Mouse (Mus musculus): ENCODE results near the gene Pou4f2. TPM values are rescaled to one million over a fixed set of nuclear protein-coding genes. Genes with fewer than 3 reads are reported as not detected.
A peak's percentile ranks its signal among the peaks of the same experiment; 100 is the strongest.

The Pou4f2 gene
- polyA plus RNA-seq, 1 experiment from 2014 or later, result 6.1 TPM

GRCm38 (mm10) chr8:78435624-78435960, 853 bp downstream of the Pou4f2 start:
- peak overlapping the region; percentile 44 for H3K4me3 ChIP-seq (replicated peaks; ENCODE audit: low read length)
- H3K27ac ChIP-seq, result peak overlapping the region; percentile 54
- WGBS, result 2% methylated on average over 18 of the region's 18 CpGs
- H3K9ac ChIP-seq, result peak overlapping the region; percentile 64
- ATAC-seq (ENCODE audit: low FRiP score), result no peak
- no peaks in the 10 kb centered on the region for H3K9me3 ChIP-seq (ENCODE audit: control insufficient read depth, low read length)
- peak overlapping the region; percentile 82 for H3K4me2 ChIP-seq (replicated peaks)
- DNase-seq (ENCODE audit: low spot score), result no peak
- peaks cover 92% of the 10 kb centered on the region for H3K27me3 ChIP-seq (ENCODE audit: control insufficient read depth, insufficient read depth, low read length)
- no peaks in the 10 kb centered on the region for H3K36me3 ChIP-seq (replicated peaks; ENCODE audit: control insufficient read depth, insufficient read depth)
- H3K4me1 ChIP-seq (replicated peaks; ENCODE audit: control insufficient read depth, insufficient read depth, low read length), result peaks cover 22% of the 10 kb centered on the region; the same call in 1 of the 2 replicates

DNA sequence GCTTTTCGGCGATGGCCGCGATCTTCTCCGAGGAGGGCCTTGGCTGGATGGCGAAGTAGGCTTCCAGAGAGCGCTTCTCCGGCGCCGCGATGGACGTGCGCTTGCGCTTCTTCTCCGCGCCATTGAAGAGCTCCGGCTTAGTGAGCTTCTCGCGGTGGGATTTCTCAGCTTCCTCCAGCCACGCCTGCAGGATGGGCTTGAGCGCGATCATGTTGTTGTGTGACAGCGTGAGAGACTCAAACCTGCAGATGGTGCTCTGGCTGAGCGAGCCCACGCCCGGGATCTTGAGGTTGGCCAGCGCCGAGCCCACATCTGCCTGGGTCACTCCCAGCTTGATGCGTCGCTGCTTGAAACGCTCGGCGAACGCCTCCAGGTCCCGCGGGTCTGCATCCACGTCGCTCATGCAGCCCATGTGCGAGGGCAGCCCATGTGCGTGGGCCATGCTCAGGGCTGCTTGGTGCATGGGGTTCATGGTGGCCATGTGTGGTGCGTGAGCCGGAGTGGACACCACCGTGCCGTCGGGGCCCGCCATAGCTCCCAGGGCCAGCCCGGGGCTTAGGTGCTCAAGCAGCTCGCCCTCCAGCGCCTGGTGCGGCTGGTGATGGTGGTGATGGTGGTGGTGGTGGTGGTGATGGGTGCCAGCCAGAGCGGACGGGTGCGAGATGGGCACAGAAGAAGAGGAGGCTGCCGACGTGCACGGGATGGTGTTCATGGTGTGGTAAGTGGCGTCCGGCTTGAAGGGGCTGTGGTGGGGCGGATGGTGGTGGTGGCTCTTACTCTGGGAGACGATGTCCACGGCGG, 1.4 kb downstream of the Pou4f2 start:
- no peaks in the 10 kb centered on the region for H3K36me3 ChIP-seq (replicated peaks; ENCODE audit: control insufficient read depth, insufficient read depth)
- H3K9ac ChIP-seq, result peak overlapping the region; percentile 64
- no peak for DNase-seq (ENCODE audit: low spot score)
- H3K4me1 ChIP-seq (replicated peaks; ENCODE audit: control insufficient read depth, insufficient read depth, low read length), result peaks cover 22% of the 10 kb centered on the region; the same call in 1 of the 2 replicates
- no peaks in the 10 kb centered on the region for H3K9me3 ChIP-seq (ENCODE audit: control insufficient read depth, low read length)
- peaks cover 92% of the 10 kb centered on the region for H3K27me3 ChIP-seq (ENCODE audit: control insufficient read depth, insufficient read depth, low read length)
- WGBS, result 1% methylated on average over 62 of the region's 62 CpGs
- H3K4me3 ChIP-seq (replicated peaks; ENCODE audit: low read length), result peak overlapping the region; percentile 44
- H3K4me2 ChIP-seq (replicated peaks), result peak overlapping the region; percentile 82
- ATAC-seq (ENCODE audit: low FRiP score), result peak; percentile 32; the same call in 1 of the 2 replicates
- H3K27ac ChIP-seq, result peak overlapping the region; percentile 54

- Histone ChIP-seq H3K36me3 (replicated peaks; ENCODE audit: control insufficient read depth, insufficient read depth) (no peaks in the 10 kb centered on the region), H3K27ac (peak overlapping the region; percentile 54; the same call in 1 of the 2 replicates), H3K9ac (peak overlapping the region; percentile 64), H3K4me3 (replicated peaks; ENCODE audit: low read length) (peak overlapping the region; percentile 44), H3K27me3 (ENCODE audit: control insufficient read depth, insufficient read depth, low read length) (peaks cover 93% of the 10 kb centered on the region), H3K4me2 (replicated peaks) (peak overlapping the region; percentile 82), H3K4me1 (replicated peaks; ENCODE audit: control insufficient read depth, insufficient read depth, low read length) (peaks cover 22% of the 10 kb centered on the region; the same call in 1 of the 2 replicates), H3K9me3 (ENCODE audit: control insufficient read depth, low read length) (no peaks in the 10 kb centered on the region)
- ATAC-seq (ENCODE audit: low FRiP score), result no peak
- 3% methylated on average over 8 of the region's 8 CpGs for WGBS
- DNase-seq (ENCODE audit: low spot score), result no peak
These were observed 2.1 kb downstream of the Pou4f2 start for GRCm38 (mm10) chr8:78434340-78434739.

- ATAC-seq (ENCODE audit: low FRiP score), result no peak
- 10% methylated on average over 5 of the region's 5 CpGs for WGBS
- no peak overlapping the region for H3K9ac ChIP-seq
- H3K9me3 ChIP-seq (ENCODE audit: control insufficient read depth, low read length), result no peaks in the 10 kb centered on the region
- H3K27me3 ChIP-seq (ENCODE audit: control insufficient read depth, insufficient read depth, low read length), result peaks cover 91% of the 10 kb centered on the region
- no peaks in the 10 kb centered on the region for H3K36me3 ChIP-seq (replicated peaks; ENCODE audit: control insufficient read depth, insufficient read depth)
- H3K4me1 ChIP-seq (replicated peaks; ENCODE audit: control insufficient read depth, insufficient read depth, low read length), result peaks cover 22% of the 10 kb centered on the region; the same call in 1 of the 2 replicates
- DNase-seq (ENCODE audit: low spot score), result no peak
- peak overlapping the region; percentile 44 for H3K4me3 ChIP-seq (replicated peaks; ENCODE audit: low read length)
- H3K4me2 ChIP-seq (replicated peaks), result peak overlapping the region; percentile 82
- peak overlapping the region; percentile 14; the same call in 1 of the 2 replicates for H3K27ac ChIP-seq
These were observed 3.1 kb downstream of the Pou4f2 start for GRCm38 (mm10) chr8:78433318-78433717.

DNA sequence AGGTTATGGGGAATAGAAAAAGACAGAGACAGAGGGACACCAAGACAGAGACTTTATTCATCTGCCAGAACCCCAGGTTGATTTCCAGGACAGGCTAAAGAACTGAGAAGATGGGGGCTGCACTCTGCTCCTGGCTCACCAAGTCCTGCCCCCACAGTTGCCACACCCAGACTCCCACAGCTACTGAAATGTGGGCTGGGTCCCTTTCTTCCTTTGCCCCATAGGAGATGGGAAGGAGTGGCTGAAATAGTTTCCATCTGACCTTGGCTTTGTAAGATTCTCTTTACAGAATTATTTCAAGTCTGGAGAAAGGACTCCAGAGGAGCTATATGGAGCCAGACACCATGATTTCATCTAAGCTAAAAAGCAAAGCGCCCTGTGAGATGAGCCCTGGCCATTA, 4.0 kb downstream of the Pou4f2 start:
- 16% methylated on average over 1 of the region's 1 CpGs for WGBS
- Histone ChIP-seq H3K27me3 (ENCODE audit: control insufficient read depth, insufficient read depth, low read length) (peaks cover 87% of the 10 kb centered on the region), H3K27ac (no peak overlapping the region), H3K4me1 (replicated peaks; ENCODE audit: control insufficient read depth, insufficient read depth, low read length) (peaks cover 26% of the 10 kb centered on the region), H3K9me3 (ENCODE audit: control insufficient read depth, low read length) (no peaks in the 10 kb centered on the region), H3K4me3 (replicated peaks; ENCODE audit: low read length) (peak overlapping the region; percentile 6), H3K36me3 (replicated peaks; ENCODE audit: control insufficient read depth, insufficient read depth) (no peaks in the 10 kb centered on the region), H3K4me2 (replicated peaks) (no peak overlapping the region; the same call in 1 of the 2 replicates), H3K9ac (no peak overlapping the region)
- ATAC-seq (ENCODE audit: low FRiP score), result no peak
- no peak for DNase-seq (ENCODE audit: low spot score)

GRCm38 (mm10) chr8:78431356-78431755, 5.1 kb downstream of the Pou4f2 start:
- no peak overlapping the region for H3K9ac ChIP-seq
- WGBS, result 5% methylated on average over 4 of the region's 4 CpGs
- H3K4me1 ChIP-seq (replicated peaks; ENCODE audit: control insufficient read depth, insufficient read depth, low read length), result peaks cover 31% of the 10 kb centered on the region
- H3K27me3 ChIP-seq (ENCODE audit: control insufficient read depth, insufficient read depth, low read length), result peaks cover 87% of the 10 kb centered on the region
- ATAC-seq (ENCODE audit: low FRiP score) (no peak), DNase-seq (ENCODE audit: low spot score) (peak; percentile 65)
- peak overlapping the region; percentile 31 for H3K4me2 ChIP-seq (replicated peaks)
- H3K27ac ChIP-seq, result no peak overlapping the region
- H3K4me3 ChIP-seq (replicated peaks; ENCODE audit: low read length), result peak overlapping the region; percentile 6; the same call in 1 of the 2 replicates
- no peaks in the 10 kb centered on the region for H3K9me3 ChIP-seq (ENCODE audit: control insufficient read depth, low read length)
- no peaks in the 10 kb centered on the region for H3K36me3 ChIP-seq (replicated peaks; ENCODE audit: control insufficient read depth, insufficient read depth)

- no peak overlapping the region for H3K9ac ChIP-seq
- 4% methylated on average over 11 of the region's 11 CpGs for WGBS
- H3K4me3 ChIP-seq (replicated peaks; ENCODE audit: low read length), result no peak overlapping the region
- ATAC-seq (ENCODE audit: low FRiP score) (0 out of 2 replicates have a peak, but pooled peaks have one; percentile 19), DNase-seq (ENCODE audit: low spot score) (peak; percentile 54)
- H3K9me3 ChIP-seq (ENCODE audit: control insufficient read depth, low read length), result no peaks in the 10 kb centered on the region
- H3K36me3 ChIP-seq (replicated peaks; ENCODE audit: control insufficient read depth, insufficient read depth), result no peaks in the 10 kb centered on the region
- no peak overlapping the region; the same call in 1 of the 2 replicates for H3K27ac ChIP-seq
- peaks cover 16% of the 10 kb centered on the region for H3K4me1 ChIP-seq (replicated peaks; ENCODE audit: control insufficient read depth, insufficient read depth, low read length)
- H3K4me2 ChIP-seq (replicated peaks), result peak overlapping the region; percentile 43
- H3K27me3 ChIP-seq (ENCODE audit: control insufficient read depth, insufficient read depth, low read length), result peaks cover 89% of the 10 kb centered on the region
These were observed 8.3 kb downstream of the Pou4f2 start for GRCm38 (mm10) chr8:78428148-78428547.

- peak overlapping the region; percentile 43 for H3K4me2 ChIP-seq (replicated peaks)
- WGBS, result under 1% methylated on average over 8 of the region's 8 CpGs
- H3K36me3 ChIP-seq (replicated peaks; ENCODE audit: control insufficient read depth, insufficient read depth), result no peaks in the 10 kb centered on the region
- peak overlapping the region; percentile 20 for H3K4me3 ChIP-seq (replicated peaks; ENCODE audit: low read length)
- H3K27me3 ChIP-seq (ENCODE audit: control insufficient read depth, insufficient read depth, low read length), result peaks cover 90% of the 10 kb centered on the region
- peaks cover 16% of the 10 kb centered on the region for H3K4me1 ChIP-seq (replicated peaks; ENCODE audit: control insufficient read depth, insufficient read depth, low read length)
- H3K9ac ChIP-seq, result peak overlapping the region; percentile 36; the same call in 1 of the 2 replicates
- no peak for ATAC-seq (ENCODE audit: low FRiP score)
- H3K9me3 ChIP-seq (ENCODE audit: control insufficient read depth, low read length), result no peaks in the 10 kb centered on the region
- peak overlapping the region; percentile 60 for H3K27ac ChIP-seq
- no peak for DNase-seq (ENCODE audit: low spot score)
These were observed 8.7 kb downstream of the Pou4f2 start for GRCm38 (mm10) chr8:78427769-78428130.

DNA sequence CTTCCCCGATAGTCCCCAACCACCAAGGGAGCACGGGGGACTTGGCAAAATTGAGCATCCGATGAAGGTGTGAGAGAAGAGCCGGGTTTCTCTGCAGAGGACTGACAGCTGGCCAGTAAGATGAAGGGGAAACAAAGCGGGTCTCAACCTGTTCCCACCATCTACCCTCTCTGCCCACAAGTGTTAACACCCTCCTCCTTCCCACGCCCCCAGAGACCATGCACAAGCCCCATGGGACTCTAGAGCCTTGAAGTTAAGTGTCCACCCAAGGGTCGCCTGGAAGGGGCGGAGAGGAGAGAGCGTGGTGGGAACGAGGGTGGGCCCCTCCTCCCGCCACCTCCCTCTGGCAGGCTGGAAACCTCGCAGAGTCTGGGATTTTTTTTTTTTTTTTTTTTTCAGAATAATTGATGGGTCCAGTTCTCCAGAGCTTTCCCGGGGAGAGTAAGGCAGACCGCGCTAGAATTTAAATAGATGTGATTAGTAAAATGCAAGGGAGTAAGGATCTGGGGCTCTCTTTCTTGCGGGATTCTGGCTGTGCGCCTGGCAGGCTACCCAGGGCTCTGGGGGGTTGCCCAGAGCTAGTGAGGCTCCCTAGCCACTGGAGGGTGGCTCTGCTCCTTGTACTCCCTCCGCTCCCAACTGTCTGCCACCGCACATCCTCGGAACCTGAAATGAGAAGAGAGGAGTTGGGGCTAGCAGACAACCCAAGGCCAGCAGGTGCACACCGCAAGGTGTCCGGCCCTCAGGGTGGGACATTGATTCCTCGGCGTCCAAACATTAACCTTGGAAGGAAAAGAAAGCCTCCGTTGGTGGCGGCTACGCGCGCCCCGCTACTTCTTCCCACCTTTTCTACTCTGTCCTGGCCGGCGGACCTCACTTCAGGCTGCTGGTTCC, 9.3 kb downstream of the Pou4f2 start:
- no peak for DNase-seq (ENCODE audit: low spot score)
- ATAC-seq (ENCODE audit: low FRiP score), result peak; percentile 40
- Histone ChIP-seq H3K27ac (peak overlapping the region; percentile 60), H3K9ac (peak overlapping the region; percentile 36), H3K4me2 (replicated peaks) (peak overlapping the region; percentile 43), H3K27me3 (ENCODE audit: control insufficient read depth, insufficient read depth, low read length) (peaks cover 90% of the 10 kb centered on the region), H3K4me1 (replicated peaks; ENCODE audit: control insufficient read depth, insufficient read depth, low read length) (peaks cover 16% of the 10 kb centered on the region), H3K36me3 (replicated peaks; ENCODE audit: control insufficient read depth, insufficient read depth) (no peaks in the 10 kb centered on the region), H3K4me3 (replicated peaks; ENCODE audit: low read length) (peak overlapping the region; percentile 20), H3K9me3 (ENCODE audit: control insufficient read depth, low read length) (no peaks in the 10 kb centered on the region)
- WGBS, result 2% methylated on average over 32 of the region's 32 CpGs

Data from hindbrain, embryonic 14.5 days (tissue).